Mouse (Mus musculus): Measurements from ENCODE around the gene Gps2. TPM values are rescaled to one million over a fixed set of nuclear protein-coding genes. Genes with fewer than 3 reads are reported as not detected.

Gene Gps2
- total and polyA plus RNA-seq, 3 experiments = 78.0 to 113 TPM; not detected in 1

GRCm38 (mm10) chr11:69886907-69887635 is 26.6 kb upstream of the Gps2 start:
- TF ChIP-seq CTCF (IDR thresholded peaks at IDR 0.05 in 2 of 3, conservative IDR thresholded peaks at IDR 0.05 in 1 of 3; ENCODE audit: control insufficient read depth in 1 of 3, insufficient read depth in 1 of 3, low read depth in 2 of 3, low read length in 3 of 3, poor library complexity in 1 of 3, severe bottlenecking in 1 of 3) (peak; percentile 24 to 52 (median 31); a peak in 4 of 6 replicates), MYB (IDR thresholded peaks at IDR 0.05; ENCODE audit: low read depth, low read length) (no peak), ZC3H11A (IDR thresholded peaks at IDR 0.05; ENCODE audit: low read depth, low read length) (0 out of 2 replicates have a peak, but pooled peaks have one; percentile 12), USF1 (IDR thresholded peaks at IDR 0.05; ENCODE audit: low read depth, low read length) (no peak), SMC3 (IDR thresholded peaks at IDR 0.05; ENCODE audit: low read depth, low read length) (peak; percentile 59), ETS1 (IDR thresholded peaks at IDR 0.05; ENCODE audit: low read depth, low read length) (no peak), RAD21 (IDR thresholded peaks at IDR 0.05; ENCODE audit: low read depth, low read length) (peak; percentile 24), TAL1 (IDR thresholded peaks at IDR 0.05; ENCODE audit: low read length) (peak; percentile 43)
- peak; percentile 43 for DNase-seq (ENCODE audit: low read depth, low spot score)
- Histone ChIP-seq H3K79me2 (ENCODE audit: control insufficient read depth, insufficient read depth, low read length, poor library complexity) (no peaks in the 10 kb centered on the region), H3K4me3 (ENCODE audit: control insufficient read depth in 1 of 2, insufficient read depth in 1 of 2, low read depth in 2 of 2, low read length in 2 of 2) (no peak overlapping the region), H3K4me1 (ENCODE audit: control insufficient read depth in 1 of 2, insufficient read depth in 2 of 2, low read length in 2 of 2) (peaks cover 11 to 30% of the 10 kb centered on the region in 2 experiments), H3K36me3 (ENCODE audit: control insufficient read depth in 1 of 2, insufficient read depth in 2 of 2, low read length in 2 of 2) (peaks cover 0 to 17% of the 10 kb centered on the region in 2 experiments; a peak in 2 of 4 replicates), H3K27me3 (ENCODE audit: control insufficient read depth in 1 of 2, insufficient read depth in 2 of 2, low read length in 2 of 2) (no peaks in the 10 kb centered on the region), H3K27ac (ENCODE audit: control insufficient read depth, low read depth, low read length) (no peak overlapping the region), H3K9me3 (replicated peaks; ENCODE audit: insufficient read depth, low read length) (no peaks in the 10 kb centered on the region), H3K9ac (ENCODE audit: control insufficient read depth, low read depth, low read length, poor library complexity, severe bottlenecking) (no peak overlapping the region)

DNA sequence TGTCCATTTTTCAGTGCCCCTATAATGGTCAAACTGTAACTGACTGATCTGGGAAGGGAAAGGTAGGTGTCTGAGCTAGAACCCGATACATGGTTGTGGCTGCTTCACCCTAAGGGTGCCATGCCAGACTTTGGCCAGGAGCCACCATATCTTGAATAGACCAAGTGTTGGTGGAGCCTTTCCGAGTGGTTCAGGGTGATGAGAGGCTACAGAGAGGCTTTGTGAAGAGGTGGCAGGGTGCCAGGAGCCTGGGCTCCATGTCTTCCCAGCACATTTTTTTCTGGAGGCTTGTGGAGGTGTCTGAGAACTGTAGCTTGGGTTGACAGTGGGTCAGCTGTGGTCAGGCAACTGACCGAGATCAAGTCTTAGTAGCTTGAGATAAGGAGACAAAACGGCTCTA is 22.2 kb upstream of the Gps2 start:
- Histone ChIP-seq H3K4me1 (ENCODE audit: control insufficient read depth in 1 of 2, insufficient read depth in 2 of 2, low read length in 2 of 2) (peaks cover 13 to 27% of the 10 kb centered on the region in 2 experiments), H3K36me3 (ENCODE audit: control insufficient read depth in 1 of 2, insufficient read depth in 2 of 2, low read length in 2 of 2) (peaks cover 0 to 15% of the 10 kb centered on the region in 2 experiments; a peak in 2 of 4 replicates), H3K4me3 (ENCODE audit: control insufficient read depth in 1 of 2, insufficient read depth in 1 of 2, low read depth in 2 of 2, low read length in 2 of 2) (no peak overlapping the region), H3K9me3 (replicated peaks; ENCODE audit: insufficient read depth, low read length) (no peaks in the 10 kb centered on the region), H3K27me3 (ENCODE audit: control insufficient read depth in 1 of 2, insufficient read depth in 2 of 2, low read length in 2 of 2) (no peaks in the 10 kb centered on the region), H3K9ac (ENCODE audit: control insufficient read depth, low read depth, low read length, poor library complexity, severe bottlenecking) (no peak overlapping the region), H3K27ac (ENCODE audit: control insufficient read depth, low read depth, low read length) (no peak overlapping the region), H3K79me2 (ENCODE audit: control insufficient read depth, insufficient read depth, low read length, poor library complexity) (no peaks in the 10 kb centered on the region; the same call in none of the 2 replicates)
- DNase-seq (ENCODE audit: low read depth, low spot score) = peak; percentile 73
- TF ChIP-seq GABPA (IDR thresholded peaks at IDR 0.05; ENCODE audit: low read depth, low read length) (no peak), MEF2A (IDR thresholded peaks at IDR 0.05; ENCODE audit: extremely low read depth, insufficient replicate concordance, low read depth, low read length, poor library complexity, severe bottlenecking) (no peak), ETS1 (IDR thresholded peaks at IDR 0.05; ENCODE audit: low read depth, low read length) (0 out of 2 replicates have a peak, but pooled peaks have one; percentile 5), CHD2 (IDR thresholded peaks at IDR 0.05; ENCODE audit: low read length) (no peak), MYC (IDR thresholded peaks at IDR 0.05; ENCODE audit: low read depth, low read length) (peak; percentile 21; the same call in 1 of the 2 replicates), USF2 (IDR thresholded peaks at IDR 0.05; ENCODE audit: borderline replicate concordance in 1 of 2, insufficient read depth in 1 of 2, low read depth in 1 of 2, low read length in 2 of 2) (no peak), NRF1 (IDR thresholded peaks at IDR 0.05; ENCODE audit: insufficient read depth, low read depth, low read length, poor library complexity, severe bottlenecking) (no peak), MYB (IDR thresholded peaks at IDR 0.05; ENCODE audit: low read depth, low read length) (no peak), POLR2AphosphoS5 (IDR thresholded peaks at IDR 0.05; ENCODE audit: borderline replicate concordance, low read depth, low read length) (no peak), ZNF384 (IDR thresholded peaks at IDR 0.05; ENCODE audit: low read depth, low read length) (peak; percentile 5), UBTF (IDR thresholded peaks at IDR 0.05; ENCODE audit: borderline replicate concordance, insufficient read depth, low read depth, low read length) (no peak), SIN3A (IDR thresholded peaks at IDR 0.05; ENCODE audit: low read length) (0 out of 2 replicates have a peak, but pooled peaks have one; percentile 24), RCOR1 (IDR thresholded peaks at IDR 0.05; ENCODE audit: low read depth, low read length) (no peak), TAL1 (IDR thresholded peaks at IDR 0.05; ENCODE audit: low read length) (0 out of 2 replicates have a peak, but pooled peaks have one; percentile 13), SMC3 (IDR thresholded peaks at IDR 0.05; ENCODE audit: low read depth, low read length) (no peak), POLR2A (IDR thresholded peaks at IDR 0.05; ENCODE audit: control insufficient read depth in 1 of 2, insufficient read depth in 1 of 2, low read depth in 1 of 2, low read length in 2 of 2, poor library complexity in 1 of 2) (no peak), EP300 (IDR thresholded peaks at IDR 0.05; ENCODE audit: low read depth in 1 of 2, low read length in 2 of 2) (peak; percentile 26 to 49; a peak in 3 of 4 replicates), HCFC1 (IDR thresholded peaks at IDR 0.05; ENCODE audit: low read depth, low read length) (no peak), MXI1 (IDR thresholded peaks at IDR 0.05; ENCODE audit: low read depth, low read length) (0 out of 2 replicates have a peak, but pooled peaks have one; percentile 38)

Measured in MEL (cell line).